Comparison of ENCODE assay signal across 22 mouse cellular contexts in the genomic region with DNA sequence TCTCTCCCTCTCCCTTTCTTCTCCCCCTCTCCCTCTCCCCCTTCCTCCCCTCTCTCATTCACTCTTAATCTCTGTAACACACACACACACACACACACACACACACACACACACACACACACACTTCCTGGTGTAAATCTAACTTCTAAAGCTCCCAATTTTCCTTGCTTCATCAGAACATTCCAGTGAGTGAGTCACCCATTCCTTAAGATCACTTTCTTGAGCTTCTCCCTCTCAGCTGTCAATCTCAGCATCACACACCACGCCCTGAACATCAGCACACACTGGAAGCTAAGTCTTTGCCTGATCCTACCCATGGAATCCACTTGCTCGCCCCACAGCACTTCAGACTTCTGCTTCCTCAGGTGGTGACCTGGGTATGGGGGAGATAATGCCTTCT. TPM values are rescaled to one million over a fixed set of nuclear protein-coding genes. Genes with fewer than 3 reads are reported as not detected.
DNase-seq lines count a peak whose midpoint lies in the region; ATAC-seq and TF ChIP-seq lines count a peak whose summit lies in the region.
"Had no signal": no experiment of that assay in that cellular context is flagged by ENCODE, and none has a peak within 500 bp of the region (broad histone marks: within the 10 kb centered on the region; RNA-seq: fewer than 3 reads in every experiment).

No protein-coding gene starts in this region.

- DNase-seq in heart, embryonic 10.5 days (ENCODE audit: low spot score), result no peak
- no peak for DNase-seq in heart, postnatal 10 days
- no peak for DNase-seq in embryonic facial prominence, embryonic 10.5 days (ENCODE audit: low spot score)
- no peak for DNase-seq in stomach, postnatal 0 days (ENCODE audit: low spot score)
- no peak for DNase-seq in cerebellum, postnatal 10 days
- DNase-seq in T-cell, adult 2 months (ENCODE audit: low spot score), result no peak
- DNase-seq: adrenal gland, postnatal 25 days; cerebellum, adult 9-10 months; gastrocnemius, postnatal 36 days; right cerebral cortex, postnatal 4 days; thymus, adult 18-20 months had no signal

- no peak for TF ChIP-seq EP300 in stomach, postnatal 0 days (optimal IDR thresholded peaks at IDR 0.05)

- no peak for TF ChIP-seq CTCF in stomach, postnatal 0 days (IDR thresholded peaks at IDR 0.05; ENCODE audit: low read depth)

- H3K4me3 ChIP-seq in heart, embryonic 10.5 days, result no peak overlapping the region
- H3K4me3 ChIP-seq in megakaryocyte, embryonic 14.5 days (replicated peaks), result peak overlapping the region; percentile 14
- no peak overlapping the region for H3K4me3 ChIP-seq in embryonic facial prominence, embryonic 10.5 days
- H3K4me3 ChIP-seq in stomach, postnatal 0 days (ENCODE audit: low read depth, low read length), result no peak overlapping the region
- H3K4me3 ChIP-seq: forebrain, embryonic 12.5 days; hindbrain, embryonic 13.5 days; intestine, embryonic 15.5 days; kidney, embryonic 15.5 days; left cerebral cortex, adult 2 months; liver, embryonic 12.5 days; lung, embryonic 15.5 days had no signal

- H3K27ac ChIP-seq in heart, embryonic 10.5 days, result peak overlapping the region; percentile 12; the same call in 1 of the 2 replicates
- peak overlapping the region; percentile 19; the same call in 1 of the 2 replicates for H3K27ac ChIP-seq in embryonic facial prominence, embryonic 10.5 days (replicated peaks)
- 0 out of 2 replicates have a peak overlapping the region, but pooled peaks have one; percentile 8 for H3K27ac ChIP-seq in stomach, postnatal 0 days (replicated peaks)
- H3K27ac ChIP-seq: forebrain, embryonic 12.5 days; hindbrain, embryonic 13.5 days; intestine, embryonic 15.5 days; left cerebral cortex, adult 2 months; liver, embryonic 12.5 days; lung, embryonic 15.5 days had no signal

- H3K36me3 ChIP-seq in heart, embryonic 10.5 days, result no peaks in the 10 kb centered on the region
- H3K36me3 ChIP-seq in megakaryocyte, embryonic 14.5 days (replicated peaks; ENCODE audit: low read length), result peaks cover 11% of the 10 kb centered on the region
- H3K36me3 ChIP-seq in embryonic facial prominence, embryonic 10.5 days (replicated peaks), result no peaks in the 10 kb centered on the region
- no peaks in the 10 kb centered on the region for H3K36me3 ChIP-seq in stomach, postnatal 0 days (ENCODE audit: control insufficient read depth, insufficient read depth, low read length)
- H3K36me3 ChIP-seq: forebrain, embryonic 12.5 days; hindbrain, embryonic 13.5 days; intestine, embryonic 15.5 days; kidney, embryonic 15.5 days; liver, embryonic 12.5 days; lung, embryonic 15.5 days had no signal

- H3K9ac ChIP-seq in stomach, postnatal 0 days (ENCODE audit: low read length), result no peak overlapping the region
- H3K9ac ChIP-seq: forebrain, embryonic 12.5 days; hindbrain, embryonic 13.5 days; intestine, embryonic 15.5 days; kidney, embryonic 15.5 days; liver, embryonic 12.5 days; lung, embryonic 15.5 days had no signal

- ATAC-seq in megakaryocyte, adult 5-6 weeks (ENCODE audit: poor library complexity, severe bottlenecking), result no peak
- ATAC-seq in stomach, postnatal 0 days (ENCODE audit: low FRiP score, low TSS enrichment), result peak; percentile 65
- ATAC-seq: activated CD4-positive, CD25-positive, alpha-beta regulatory T cell, adult 4 months; intestine, embryonic 15.5 days; liver, embryonic 12.5 days had no signal

- H3K4me2 ChIP-seq in stomach, postnatal 0 days (replicated peaks; ENCODE audit: low read depth), result no peak overlapping the region
- H3K4me2 ChIP-seq: forebrain, embryonic 12.5 days; hindbrain, embryonic 13.5 days; intestine, embryonic 15.5 days; kidney, embryonic 15.5 days; liver, embryonic 12.5 days; lung, embryonic 15.5 days had no signal

- H3K9me3 ChIP-seq in heart, embryonic 10.5 days, result no peaks in the 10 kb centered on the region
- H3K9me3 ChIP-seq in megakaryocyte, embryonic 14.5 days, result no peaks in the 10 kb centered on the region
- no peaks in the 10 kb centered on the region for H3K9me3 ChIP-seq in embryonic facial prominence, embryonic 10.5 days
- H3K9me3 ChIP-seq in stomach, postnatal 0 days (ENCODE audit: control insufficient read depth, low read length), result no peaks in the 10 kb centered on the region
- H3K9me3 ChIP-seq: forebrain, embryonic 12.5 days; G1E; hindbrain, embryonic 13.5 days; intestine, embryonic 15.5 days; kidney, embryonic 15.5 days; liver, embryonic 12.5 days; lung, embryonic 15.5 days had no signal

- intact Hi-C loops in heart, postnatal 10 days (cut with DNase I), result no loop called here

- H3K27me3 ChIP-seq in heart, embryonic 10.5 days (ENCODE audit: insufficient read depth, poor library complexity, severe bottlenecking), result no peaks in the 10 kb centered on the region
- H3K27me3 ChIP-seq in megakaryocyte, embryonic 14.5 days (replicated peaks), result no peaks in the 10 kb centered on the region
- H3K27me3 ChIP-seq in embryonic facial prominence, embryonic 10.5 days (replicated peaks; ENCODE audit: low read depth, poor library complexity, severe bottlenecking), result no peaks in the 10 kb centered on the region
- H3K27me3 ChIP-seq in stomach, postnatal 0 days (ENCODE audit: control insufficient read depth, insufficient read depth, low read length), result no peaks in the 10 kb centered on the region
- H3K27me3 ChIP-seq: forebrain, embryonic 12.5 days; hindbrain, embryonic 13.5 days; intestine, embryonic 15.5 days; kidney, embryonic 15.5 days; liver, embryonic 12.5 days; lung, embryonic 15.5 days had no signal

- H3K4me1 ChIP-seq in heart, embryonic 10.5 days, result peaks cover 78% of the 10 kb centered on the region
- H3K4me1 ChIP-seq in megakaryocyte, embryonic 14.5 days, result peaks cover 87% of the 10 kb centered on the region
- peaks cover 62% of the 10 kb centered on the region for H3K4me1 ChIP-seq in embryonic facial prominence, embryonic 10.5 days
- H3K4me1 ChIP-seq in stomach, postnatal 0 days (replicated peaks; ENCODE audit: control insufficient read depth, insufficient read depth), result no peaks in the 10 kb centered on the region

- 63% methylated on average over 2 of the region's 2 CpGs for WGBS in heart, embryonic 10.5 days
- WGBS in embryonic facial prominence, embryonic 10.5 days, result 79% methylated on average over 2 of the region's 2 CpGs
- WGBS in stomach, postnatal 0 days, result 65% methylated on average over 2 of the region's 2 CpGs

RNA-seq across cellular contexts. Expression of a gene that starts 58.3 kb away (rescaled TPM):
- 65.2 and 68.5 TPM in 2 replicates for polyA plus RNA-seq in heart, embryonic 10.5 days (2016; fragmentation: Nextera tagmentation; extraction: Ambion mirVana)
- total RNA-seq in heart, postnatal 10 days (2021), result 10 to 100 TPM; 77.6 to 80.3 TPM
- polyA plus RNA-seq in megakaryocyte, embryonic 14.5 days (2012; ENCODE audit: insufficient read depth, low replicate concordance), result 0.64 and 6.1 TPM in 2 replicates
- 50.0 and 52.5 TPM in 2 replicates for total RNA-seq in megakaryocyte, adult 5-6 weeks (2015)
- 36.1 and 42.4 TPM in 2 replicates for total RNA-seq in megakaryocyte, adult 5-6 weeks (2017)
- polyA plus RNA-seq in embryonic facial prominence, embryonic 10.5 days (2016; fragmentation: Nextera tagmentation; extraction: Ambion mirVana), result 58.8 and 63.8 TPM in 2 replicates
- 33.8 and 40.4 TPM in 2 replicates for polyA plus RNA-seq in stomach, postnatal 0 days (2015; fragmentation: Nextera tagmentation; extraction: Ambion mirVana)
